Mouse (Mus musculus): ENCODE measurements at regions not wholly inside any gene's neighbourhood (a gene's known extent, or its start where the extent isn't known, plus 50 kb on each side); places are given as distances from the start of the nearest gene placed in this dataset.

- TF ChIP-seq CTCF (IDR thresholded peaks at IDR 0.05) (no peak), POLR2A (IDR thresholded peaks at IDR 0.05; ENCODE audit: insufficient read depth, low read depth, low read length) (no peak)
These were observed 54.0 kb upstream of the Zfp217 start for GRCm38 (mm10) chr2:170201816-170202371.

Data from heart, adult 2 months (tissue).